In genomic region chr3:73709871-73710270, GRCm38 (mm10) we compare ENCODE assay signal across 15 mouse cellular contexts. TPM values are rescaled to one million over a fixed set of nuclear protein-coding genes. Genes with fewer than 3 reads are reported as not detected.
A peak's percentile ranks its signal among the peaks of the same experiment; 100 is the strongest.
DNase-seq lines count a peak whose midpoint lies in the region; ATAC-seq and TF ChIP-seq lines count a peak whose summit lies in the region.
"Had no signal": no experiment of that assay in that cellular context is flagged by ENCODE, and none has a peak within 500 bp of the region (broad histone marks: within the 10 kb centered on the region; RNA-seq: fewer than 3 reads in every experiment).

No protein-coding gene starts in this region.

- H3K36me3 ChIP-seq in lung, postnatal 0 days (ENCODE audit: insufficient read depth, low read length) = no peaks in the 10 kb centered on the region
- H3K36me3 ChIP-seq: hindbrain, embryonic 15.5 days; limb, embryonic 15.5 days; stomach, embryonic 15.5 days had no signal

- ATAC-seq in lung, postnatal 0 days = no peak
- no peak for ATAC-seq in erythroblast, adult 5-6 weeks (replicated peaks; ENCODE audit: low FRiP score, poor library complexity, severe bottlenecking)

- H3K4me1 ChIP-seq in lung, postnatal 0 days (ENCODE audit: insufficient read depth, low read depth, low read length) = no peaks in the 10 kb centered on the region
- H3K4me1 ChIP-seq: limb, embryonic 15.5 days; stomach, embryonic 15.5 days had no signal

- no peaks in the 10 kb centered on the region for H3K27me3 ChIP-seq in lung, postnatal 0 days (replicated peaks; ENCODE audit: insufficient read depth, low read length)
- H3K27me3 ChIP-seq: hindbrain, embryonic 15.5 days; limb, embryonic 15.5 days; stomach, embryonic 15.5 days had no signal

- no peak for TF ChIP-seq CTCF in lung, postnatal 0 days (IDR thresholded peaks at IDR 0.05)

- H3K4me2 ChIP-seq in lung, postnatal 0 days (replicated peaks; ENCODE audit: low read depth, low read length) = no peak overlapping the region
- H3K4me2 ChIP-seq: hindbrain, embryonic 15.5 days; limb, embryonic 15.5 days; stomach, embryonic 15.5 days had no signal

- TF ChIP-seq EP300 in lung, postnatal 0 days (IDR thresholded peaks at IDR 0.05) = no peak

- H3K4me3 ChIP-seq in lung, postnatal 0 days (ENCODE audit: low read depth, low read length) = no peak overlapping the region
- H3K4me3 ChIP-seq: hindbrain, embryonic 15.5 days; limb, embryonic 15.5 days; stomach, embryonic 15.5 days had no signal

- DNase-seq in gastrocnemius, adult 18-20 months (ENCODE audit: low spot score) = peak; percentile 13
- DNase-seq in gastrocnemius, postnatal 4 days (ENCODE audit: low spot score in 2 of 2) = no peak
- DNase-seq in lung, postnatal 36 days = peak; percentile 3
- DNase-seq in lung, postnatal 0 days (ENCODE audit: low spot score) = no peak
- peak; percentile 13 for DNase-seq in gastrocnemius, postnatal 10 days
- DNase-seq in left cerebral cortex, postnatal 25 days (ENCODE audit: low spot score in 2 of 2) = no peak
- DNase-seq: layer of hippocampus, postnatal 36 days; right cerebral cortex, postnatal 25 days; thymus, postnatal 4 days had no signal

- 61% methylated on average over 8 of the region's 8 CpGs for WGBS in lung, postnatal 0 days

- H3K9ac ChIP-seq in lung, postnatal 0 days (replicated peaks; ENCODE audit: low read depth) = no peak overlapping the region
- H3K9ac ChIP-seq: hindbrain, embryonic 15.5 days; limb, embryonic 15.5 days; stomach, embryonic 15.5 days had no signal

- intact Hi-C loops in left cerebral cortex, postnatal 25 days (cut with DNase I) = no loop called here

- no peaks in the 10 kb centered on the region for H3K9me3 ChIP-seq in lung, postnatal 0 days (ENCODE audit: low read length)
- H3K9me3 ChIP-seq: hindbrain, embryonic 15.5 days; limb, embryonic 15.5 days; stomach, embryonic 15.5 days had no signal

- no peak overlapping the region for H3K27ac ChIP-seq in lung, postnatal 0 days (ENCODE audit: low read length)
- H3K27ac ChIP-seq: hindbrain, embryonic 15.5 days; kidney, postnatal 0 days; limb, embryonic 15.5 days; stomach, embryonic 15.5 days had no signal

RNA-seq across cellular contexts. Expression of gene Bche, which starts 1.7 kb away (rescaled TPM):
- total RNA-seq in gastrocnemius, adult 18-20 months (2021) = 1 to 10 TPM; 1.9 to 2.7 TPM
- 10 to 100 TPM; 13.7 to 14.2 TPM for total RNA-seq in gastrocnemius, postnatal 4 days (2021)
- polyA plus RNA-seq in lung, postnatal 0 days (2015; fragmentation: Nextera tagmentation; extraction: Ambion mirVana) = 0.60 and 0.70 TPM in 2 replicates
- total RNA-seq in gastrocnemius, postnatal 10 days (2021) = 1 to 10 TPM; 6.0 to 6.6 TPM
- 1 to 10 TPM; 2.0 to 3.1 TPM for total RNA-seq in left cerebral cortex, postnatal 25 days (2021)
- total RNA-seq in erythroblast, adult 5-6 weeks (2015; ENCODE audit: low replicate concordance) = not detected in 2 replicates
- 0.43 TPM in 1 of 2 replicates, not detected in the other for total RNA-seq in erythroblast, adult 5-6 weeks (2017; ENCODE audit: low replicate concordance)
- total RNA-seq: common myeloid progenitor, adult 5-6 weeks had no signal

Comparison
In these comparisons a context has a peak if more than half of its experiments do, and no peak if none do; other contexts are left out.
1. DNase-seq: peak in gastrocnemius, adult 18-20 months (single experiment), lung, postnatal 36 days (single experiment) and gastrocnemius, postnatal 10 days (single experiment); none in gastrocnemius, postnatal 4 days (0 of 2), lung, postnatal 0 days (single experiment) and left cerebral cortex, postnatal 25 days (0 of 2).